Mouse (Mus musculus) MEL (cell line): ENCODE measurements at regions not wholly inside any gene's neighbourhood (a gene's known extent, or its start where the extent isn't known, plus 50 kb on each side); places are given as distances from the start of the nearest gene placed in this dataset.

Experiments used
- DNase-seq: peaks from one replicate; pipeline ENCODE4 v3.0.0; 2011; ENCODE audit warnings: low read depth, low spot score
- H3K27ac ChIP-seq: 2 replicates; pipeline ENCODE4 v1.5.1; 2012; ENCODE audit warnings: low read depth, mild to moderate bottlenecking, control low read depth, low read length, moderate library complexity; ENCODE audit not compliant: control insufficient read depth
- H3K27me3 ChIP-seq, 2 experiments: fragments of 150-350 bp in 1 of 2; sonication (generic) in 1 of 2; 2 replicates each; pipeline ENCODE4 v1.6.1; 2012; ENCODE audit warnings: low read length in 2 of 2, mild to moderate bottlenecking in 2 of 2, improper control_type of control experiment in 1 of 2, moderate library complexity in 1 of 2; ENCODE audit not compliant: insufficient read depth in 2 of 2, control insufficient read depth in 1 of 2
- H3K36me3 ChIP-seq, 2 experiments: 2 replicates each; pipeline ENCODE4 v1.6.1; 2012 to 2014; ENCODE audit warnings: low read length in 2 of 2, improper control_type of control experiment in 1 of 2, inconsistent platforms in 1 of 2, mild to moderate bottlenecking in 1 of 2; ENCODE audit not compliant: insufficient read depth in 2 of 2, control insufficient read depth in 1 of 2
- H3K4me1 ChIP-seq, 2 experiments: fragments of 150-350 bp in 1 of 2; sonication (generic) in 1 of 2; 2 replicates each; pipeline ENCODE4 v1.6.1; 2012; ENCODE audit warnings: low read length in 2 of 2, improper control_type of control experiment in 1 of 2, mild to moderate bottlenecking in 1 of 2; ENCODE audit not compliant: insufficient read depth in 2 of 2, control insufficient read depth in 1 of 2
- H3K4me3 ChIP-seq, 2 experiments: fragments of 150-350 bp in 1 of 2; sonication (generic) in 1 of 2; 2 replicates each; pipeline ENCODE4 v1.5.1; 2012; ENCODE audit warnings: low read depth in 2 of 2, low read length in 2 of 2, mild to moderate bottlenecking in 2 of 2, moderate library complexity in 2 of 2, control low read depth in 1 of 2, improper control_type of control experiment in 1 of 2; ENCODE audit not compliant: control insufficient read depth in 1 of 2, insufficient read depth in 1 of 2
- H3K79me2 ChIP-seq: 2 replicates; pipeline ENCODE4 v1.6.1; 2012; ENCODE audit warnings: mild to moderate bottlenecking, low read length, moderate library complexity; ENCODE audit not compliant: control insufficient read depth, poor library complexity, insufficient read depth
- H3K9ac ChIP-seq: 2 replicates; pipeline ENCODE4 v1.6.1; 2012; ENCODE audit warnings: low read depth, mild to moderate bottlenecking, control low read depth, low read length, moderate library complexity; ENCODE audit not compliant: control insufficient read depth, poor library complexity, severe bottlenecking
- H3K9me3 ChIP-seq: fragments of 150-350 bp; sonication (generic); replicated peaks from 2 replicates; pipeline ENCODE4 v1.6.1; 2012; ENCODE audit warnings: mild to moderate bottlenecking, low read length, improper control_type of control experiment, moderate library complexity; ENCODE audit not compliant: insufficient read depth
- BHLHE40 ChIP-seq: IDR thresholded peaks from 2 replicates; pipeline ENCODE4 v1.6.1; 2012; ENCODE audit warnings: low read depth, mild to moderate bottlenecking, inconsistent platforms, low read length, improper control_type of control experiment, borderline replicate concordance
- CHD1 ChIP-seq: IDR thresholded peaks from 2 replicates; pipeline ENCODE4 v1.6.1; 2012; ENCODE audit warnings: low read depth, mild to moderate bottlenecking, inconsistent platforms, low read length, improper control_type of control experiment
- CTCF ChIP-seq, 3 experiments: IDR thresholded peaks in 2 of 3; conservative IDR thresholded peaks in 1 of 3; 2 replicates each; pipeline ENCODE4 v1.5.1; 2011 to 2012; ENCODE audit warnings: low read length in 3 of 3, low read depth in 2 of 3, mild to moderate bottlenecking in 2 of 3, improper control_type of control experiment in 1 of 3, inconsistent platforms in 1 of 3, mixed read lengths in 1 of 3, moderate library complexity in 1 of 3; ENCODE audit not compliant: control insufficient read depth in 1 of 3, insufficient read depth in 1 of 3, poor library complexity in 1 of 3, severe bottlenecking in 1 of 3
- E2F4 ChIP-seq: IDR thresholded peaks from 2 replicates; pipeline ENCODE4 v1.6.1; 2011; ENCODE audit warnings: low read depth, low read length, improper control_type of control experiment, borderline replicate concordance
- EP300 ChIP-seq, 2 experiments: IDR thresholded peaks; 2 replicates each; pipeline ENCODE4 v1.6.1; 2011; ENCODE audit warnings: improper control_type of control experiment in 2 of 2, low read length in 2 of 2, low read depth in 1 of 2, mild to moderate bottlenecking in 1 of 2
- GABPA ChIP-seq: IDR thresholded peaks from 2 replicates; pipeline ENCODE4 v1.6.1; 2012; ENCODE audit warnings: low read depth, mild to moderate bottlenecking, inconsistent platforms, low read length, improper control_type of control experiment, moderate library complexity
- HCFC1 ChIP-seq: IDR thresholded peaks from 2 replicates; pipeline ENCODE4 v1.6.1; 2012; ENCODE audit warnings: low read depth, mild to moderate bottlenecking, inconsistent platforms, low read length, improper control_type of control experiment, moderate library complexity
- JUND ChIP-seq: IDR thresholded peaks from 2 replicates; pipeline ENCODE4 v1.6.1; 2011; ENCODE audit warnings: low read depth, mild to moderate bottlenecking, improper control_type of control experiment, low read length
- MAFK ChIP-seq: IDR thresholded peaks from 2 replicates; pipeline ENCODE4 v1.6.1; 2011; ENCODE audit warnings: low read depth, mild to moderate bottlenecking, low read length, improper control_type of control experiment, borderline replicate concordance
- MEF2A ChIP-seq: IDR thresholded peaks from 2 replicates; pipeline ENCODE4 v1.6.1; 2014; ENCODE audit warnings: low read depth, mild to moderate bottlenecking, inconsistent platforms, low read length, improper control_type of control experiment; ENCODE audit not compliant: poor library complexity, insufficient replicate concordance, severe bottlenecking; ENCODE audit errors: extremely low read depth
- MYB ChIP-seq: IDR thresholded peaks from 2 replicates; pipeline ENCODE4 v1.6.1; 2011; ENCODE audit warnings: mild to moderate bottlenecking, low read depth, low read length, improper control_type of control experiment
- MYC ChIP-seq: IDR thresholded peaks from 2 replicates; pipeline ENCODE4 v1.6.1; 2011; ENCODE audit warnings: low read depth, mild to moderate bottlenecking, low read length, improper control_type of control experiment, moderate library complexity
- NRF1 ChIP-seq: IDR thresholded peaks from 2 replicates; pipeline ENCODE4 v1.6.1; 2014; ENCODE audit warnings: low read depth, mild to moderate bottlenecking, inconsistent platforms, low read length, improper control_type of control experiment, moderate library complexity; ENCODE audit not compliant: poor library complexity, insufficient read depth, severe bottlenecking
- POLR2AphosphoS2 ChIP-seq: IDR thresholded peaks from 2 replicates; pipeline ENCODE4 v1.6.1; 2011; ENCODE audit warnings: low read length, improper control_type of control experiment
- RCOR1 ChIP-seq: IDR thresholded peaks from 2 replicates; pipeline ENCODE4 v1.6.1; 2012; ENCODE audit warnings: low read depth, mild to moderate bottlenecking, inconsistent platforms, low read length, improper control_type of control experiment
- TBP ChIP-seq: IDR thresholded peaks from 2 replicates; pipeline ENCODE4 v1.8.0; 2011; ENCODE audit warnings: low read depth, low read length, improper control_type of control experiment
- USF1 ChIP-seq: IDR thresholded peaks from 2 replicates; pipeline ENCODE4 v1.6.1; 2014; ENCODE audit warnings: low read depth, mild to moderate bottlenecking, inconsistent platforms, low read length, improper control_type of control experiment, moderate library complexity
- ZNF384 ChIP-seq: IDR thresholded peaks from 2 replicates; pipeline ENCODE4 v1.6.1; 2012; ENCODE audit warnings: low read depth, mild to moderate bottlenecking, inconsistent platforms, low read length, improper control_type of control experiment

- H3K27ac ChIP-seq: no peak overlapping the region
- H3K4me1 ChIP-seq: peaks cover 9 to 10% of the 10 kb centered on the region in 2 experiments; a peak in 3 of 4 replicates
- DNase-seq: no peak
- H3K9me3 ChIP-seq: no peaks in the 10 kb centered on the region
- H3K27me3 ChIP-seq: no peaks in the 10 kb centered on the region; a peak in 1 of 4 replicates
- H3K79me2 ChIP-seq: no peaks in the 10 kb centered on the region
- H3K4me3 ChIP-seq: no peak overlapping the region
- TF ChIP-seq MAFK: no peak
- no peak for TF ChIP-seq ZNF384
- no peak for TF ChIP-seq MEF2A
- no peak for TF ChIP-seq CTCF (IDR thresholded peaks at IDR 0.05 in 2 of 3, conservative IDR thresholded peaks at IDR 0.05 in 1 of 3; ENCODE audit: control insufficient read depth in 1 of 3, insufficient read depth in 1 of 3, low read depth in 2 of 3, low read length in 3 of 3, poor library complexity in 1 of 3, severe bottlenecking in 1 of 3)
- TF ChIP-seq BHLHE40: no peak
- no peak for TF ChIP-seq RCOR1
- no peak for TF ChIP-seq JUND
- TF ChIP-seq USF1: no peak
- no peak for TF ChIP-seq MYC
- no peak for TF ChIP-seq MYB
- no peak for TF ChIP-seq TBP
- H3K36me3 ChIP-seq: peaks cover 0 to 9% of the 10 kb centered on the region in 2 experiments; a peak in 2 of 4 replicates
- no peak overlapping the region for H3K9ac ChIP-seq
These were observed 135.7 kb downstream of the Fam76b start for GRCm38 (mm10) chr9:13963140-13963763.

- TF ChIP-seq MAFK (no peak), POLR2AphosphoS2 (no peak), CTCF (IDR thresholded peaks at IDR 0.05 in 2 of 3, conservative IDR thresholded peaks at IDR 0.05 in 1 of 3; ENCODE audit: control insufficient read depth in 1 of 3, insufficient read depth in 1 of 3, low read depth in 2 of 3, low read length in 3 of 3, poor library complexity in 1 of 3, severe bottlenecking in 1 of 3) (no peak), RCOR1 (no peak), NRF1 (no peak), E2F4 (no peak), CHD1 (no peak), EP300 (IDR thresholded peaks at IDR 0.05; ENCODE audit: low read depth in 1 of 2, low read length in 2 of 2) (no peak), GABPA (no peak), JUND (no peak), HCFC1 (no peak), MYB (no peak)
- no peak for DNase-seq
- Histone ChIP-seq H3K9ac (no peak overlapping the region), H3K4me1 (peaks cover 9 to 10% of the 10 kb centered on the region in 2 experiments; a peak in 3 of 4 replicates), H3K36me3 (peaks cover 0 to 9% of the 10 kb centered on the region in 2 experiments; a peak in 2 of 4 replicates), H3K4me3 (no peak overlapping the region), H3K9me3 (no peaks in the 10 kb centered on the region), H3K79me2 (no peaks in the 10 kb centered on the region), H3K27ac (no peak overlapping the region), H3K27me3 (no peaks in the 10 kb centered on the region; a peak in 1 of 4 replicates)
These were observed 136.3 kb downstream of the Fam76b start for GRCm38 (mm10) chr9:13963796-13964195.
